Mouse (Mus musculus) neural tube, embryonic 13.5 days (tissue): ENCODE measurements around the gene Adprhl1. TPM values are rescaled to one million over a fixed set of nuclear protein-coding genes. Genes with fewer than 3 reads are reported as not detected.
A peak's percentile ranks its signal among the peaks of the same experiment; 100 is the strongest.

Experiments used
- ATAC-seq: fragments of 200-750 bp; cut with Nextera tagmentation; 2 replicates; pipeline ENCODE4 v1.8.0; 2017; ENCODE audit warnings: low read depth, mild to moderate bottlenecking, moderate TSS enrichment, moderate library complexity
- H3K27ac ChIP-seq: fragments of 300-500 bp; sonication (generic); replicated peaks from 2 replicates; pipeline ENCODE4 v1.5.1; 2015; ENCODE audit warnings: moderate library complexity, mild to moderate bottlenecking, inconsistent platforms
- H3K27me3 ChIP-seq: fragments of 300-500 bp; sonication (generic); 2 replicates; pipeline ENCODE4 v1.6.1; 2015; ENCODE audit warnings: mild to moderate bottlenecking, inconsistent platforms
- H3K36me3 ChIP-seq: fragments of 300-500 bp; sonication (generic); 2 replicates; pipeline ENCODE4 v1.6.1; 2015; ENCODE audit warnings: mild to moderate bottlenecking, inconsistent platforms
- H3K4me1 ChIP-seq: fragments of 300-500 bp; sonication (generic); replicated peaks from 2 replicates; pipeline ENCODE4 v1.6.1; 2015; ENCODE audit warnings: inconsistent platforms
- H3K4me2 ChIP-seq: fragments of 300-500 bp; sonication (generic); 2 replicates; pipeline ENCODE4 v1.6.1; 2015; ENCODE audit warnings: inconsistent platforms, mild to moderate bottlenecking, moderate library complexity
- H3K4me3 ChIP-seq: fragments of 300-500 bp; sonication (generic); 2 replicates; pipeline ENCODE4 v1.5.1; 2015; ENCODE audit warnings: mild to moderate bottlenecking, inconsistent platforms
- H3K9ac ChIP-seq: fragments of 300-500 bp; sonication (generic); 2 replicates; pipeline ENCODE4 v1.6.1; 2015; ENCODE audit warnings: moderate library complexity, mild to moderate bottlenecking, inconsistent platforms
- H3K9me3 ChIP-seq: fragments of 300-500 bp; sonication (generic); 2 replicates; pipeline ENCODE4 v1.6.1; 2016; ENCODE audit warnings: inconsistent platforms
- WGBS: fragments of 180-500 bp; shearing (Covaris S2); methylation state at CpG from one replicate; pipeline ENCODE4 v1.1.7; 2015; 5-methylcytosine and 5-hydroxymethylcytosine counted together
- polyA plus RNA-seq: library from polyadenylated mRNA; unstranded; fragments of >200 nt; fragmentation: Nextera tagmentation; extraction: Ambion mirVana; gene quantifications from 2 replicates; pipeline ENCODE4 v1.2.1, GENCODE M21; 2015

The Adprhl1 gene
- polyA plus RNA-seq, 1 experiment from 2014 or later = 2.4 TPM

DNA sequence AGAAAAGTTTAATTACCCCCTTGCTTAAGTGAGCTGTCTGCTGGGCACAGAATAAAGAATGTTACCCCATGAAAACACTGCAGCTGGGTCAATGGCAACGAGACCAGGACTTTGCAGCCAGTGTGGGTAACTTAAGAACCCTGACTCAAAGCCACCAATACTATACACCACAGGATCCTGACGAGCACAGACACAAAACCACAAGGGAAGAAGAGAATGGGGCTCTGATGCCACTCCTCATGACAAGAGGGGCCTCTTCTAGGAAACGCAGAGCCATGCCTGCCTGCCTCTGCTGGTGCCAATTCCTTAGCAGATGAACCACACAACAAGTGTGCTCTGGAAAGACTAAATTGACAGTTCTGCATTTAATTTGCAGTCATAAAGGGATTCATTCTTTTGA lies 9.4 kb upstream of the Adprhl1 start:
- peaks cover 53% of the 10 kb centered on the region for H3K36me3 ChIP-seq
- WGBS = 71% methylated on average over 3 of the region's 3 CpGs
- no peaks in the 10 kb centered on the region for H3K27me3 ChIP-seq
- H3K4me2 ChIP-seq = no peak overlapping the region
- no peaks in the 10 kb centered on the region for H3K4me1 ChIP-seq
- no peak overlapping the region for H3K27ac ChIP-seq
- H3K9me3 ChIP-seq = no peaks in the 10 kb centered on the region
- H3K4me3 ChIP-seq = no peak overlapping the region
- ATAC-seq = no peak
- H3K9ac ChIP-seq = no peak overlapping the region

DNA sequence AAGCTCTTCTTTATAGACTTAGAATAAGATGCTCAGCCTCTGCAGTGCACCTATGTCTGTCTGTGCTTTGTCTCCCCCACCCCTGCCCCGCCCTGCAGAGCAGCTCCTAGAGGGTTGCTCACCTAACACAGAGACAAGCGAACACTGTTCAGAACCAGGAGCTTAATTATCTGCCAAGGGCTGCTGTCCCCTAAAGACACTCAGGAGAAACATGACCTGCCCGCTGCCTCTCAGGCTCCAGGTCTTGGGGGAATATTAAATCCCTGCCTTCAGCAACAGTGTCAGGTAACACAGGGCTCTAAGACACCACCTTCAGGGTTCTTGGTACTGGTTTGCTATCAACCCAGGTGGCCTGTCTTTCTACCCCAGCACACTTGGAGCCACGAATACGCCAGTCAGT lies 549 bp downstream of the Adprhl1 start:
- Histone ChIP-seq H3K9me3 (no peaks in the 10 kb centered on the region), H3K4me2 (no peak overlapping the region), H3K9ac (no peak overlapping the region), H3K36me3 (peaks cover 34% of the 10 kb centered on the region), H3K27ac (no peak overlapping the region), H3K27me3 (no peaks in the 10 kb centered on the region), H3K4me3 (no peak overlapping the region), H3K4me1 (no peaks in the 10 kb centered on the region)
- WGBS = 79% methylated on average over 5 of the region's 5 CpGs
- no peak; the same call in 1 of the 2 replicates for ATAC-seq

DNA sequence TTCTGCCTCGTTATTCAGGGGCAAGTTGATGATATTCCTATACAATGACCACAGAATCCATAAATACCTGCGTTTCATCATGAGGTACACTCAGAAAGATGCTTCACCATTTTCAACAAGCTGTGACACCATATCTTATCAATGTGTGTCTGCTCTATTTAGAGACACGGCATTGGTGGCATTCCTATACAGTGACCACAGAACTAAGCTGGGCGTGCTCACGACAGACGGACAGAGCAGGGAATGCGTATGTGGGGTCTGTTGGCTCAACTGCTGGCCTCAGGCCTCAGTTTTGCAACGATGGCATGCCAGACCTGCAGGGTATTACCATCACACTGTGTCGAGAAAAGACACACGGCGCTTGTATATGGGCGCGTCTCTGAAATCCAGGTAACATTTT lies 1.1 kb downstream of the Adprhl1 start:
- whole genome bisulfite sequencing = 91% methylated on average over 13 of the region's 13 CpGs
- no peak overlapping the region for H3K9ac ChIP-seq
- peaks cover 28% of the 10 kb centered on the region for H3K36me3 ChIP-seq
- no peak overlapping the region for H3K27ac ChIP-seq
- H3K4me2 ChIP-seq = no peak overlapping the region
- no peaks in the 10 kb centered on the region for H3K4me1 ChIP-seq
- no peak for ATAC-seq
- no peak overlapping the region for H3K4me3 ChIP-seq
- H3K9me3 ChIP-seq = no peaks in the 10 kb centered on the region
- H3K27me3 ChIP-seq = no peaks in the 10 kb centered on the region

DNA sequence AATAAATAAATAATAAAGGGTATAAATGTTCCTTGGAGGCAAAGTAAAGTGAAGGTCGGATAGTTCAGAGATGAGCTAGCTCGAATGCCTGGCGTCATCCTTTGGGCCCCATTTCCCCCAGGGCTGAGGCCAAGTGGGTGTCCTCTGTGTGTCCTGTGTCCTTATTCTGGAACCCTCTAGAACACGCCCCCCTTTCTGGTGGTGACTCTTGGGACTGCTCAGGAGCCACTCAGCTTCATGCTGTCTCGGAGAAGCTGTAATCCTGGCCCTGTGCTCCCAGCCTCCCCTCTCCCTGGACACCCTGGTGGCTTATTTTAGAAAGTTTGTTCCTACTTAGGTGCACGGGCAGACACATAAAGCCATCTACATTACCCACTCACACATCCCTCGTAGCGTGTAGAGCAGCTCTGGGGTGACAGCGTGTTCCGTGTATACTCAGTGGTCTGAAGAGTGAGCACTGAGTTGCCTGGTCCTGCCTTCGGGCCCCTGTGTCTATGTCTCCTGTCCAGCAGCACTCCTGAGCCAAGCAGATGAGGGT lies 9.6 kb downstream of the Adprhl1 start:
- Histone ChIP-seq H3K27ac (no peak overlapping the region), H3K27me3 (no peaks in the 10 kb centered on the region), H3K4me2 (no peak overlapping the region), H3K9ac (no peak overlapping the region), H3K4me1 (no peaks in the 10 kb centered on the region), H3K4me3 (no peak overlapping the region), H3K9me3 (no peaks in the 10 kb centered on the region), H3K36me3 (no peaks in the 10 kb centered on the region)
- ATAC-seq = no peak
- WGBS = 89% methylated on average over 11 of the region's 11 CpGs

DNA sequence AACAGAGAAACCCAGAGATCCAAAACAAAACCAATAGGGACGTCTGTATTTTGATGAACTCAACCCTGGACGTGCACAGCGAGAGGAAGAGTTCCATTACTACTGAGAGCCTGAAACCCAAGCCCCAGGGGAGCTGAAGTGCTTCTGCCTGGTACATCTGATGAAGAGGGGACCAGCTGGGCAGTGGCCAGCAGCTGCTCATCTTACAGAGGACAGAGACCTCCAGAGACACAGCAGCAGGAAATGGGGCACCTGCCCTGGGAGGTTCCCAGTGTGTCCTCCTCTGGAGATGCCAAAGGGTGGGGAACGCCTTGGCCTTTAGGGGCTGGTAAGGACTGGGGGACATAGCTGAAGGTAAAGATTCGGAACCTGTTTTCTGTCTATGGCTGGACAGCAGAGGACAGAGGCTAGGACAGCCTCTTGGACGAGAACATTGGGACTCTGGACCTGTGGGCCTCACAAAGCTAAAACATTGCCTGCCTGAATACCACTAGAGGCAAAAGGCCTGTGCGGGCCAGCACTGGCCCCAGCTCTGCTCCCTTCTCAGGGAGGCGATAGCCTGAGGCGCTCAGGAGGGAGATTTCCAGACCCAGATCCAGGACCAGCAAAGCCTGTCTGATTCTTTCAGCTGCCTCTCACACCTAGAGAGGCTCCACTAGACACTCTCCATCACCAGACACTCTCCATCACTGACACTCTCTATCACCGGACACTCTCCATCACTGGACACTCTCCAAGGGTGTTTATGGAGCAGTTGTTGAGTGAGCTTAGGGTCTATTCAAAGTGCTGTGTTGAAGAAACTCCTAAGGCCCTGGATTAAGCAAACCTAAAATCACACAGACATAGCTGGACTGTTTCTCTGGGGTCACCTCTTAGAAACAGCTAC lies 10.7 kb downstream of the Adprhl1 start:
- Histone ChIP-seq H3K9ac (no peak overlapping the region), H3K4me1 (no peaks in the 10 kb centered on the region), H3K27ac (no peak overlapping the region), H3K36me3 (no peaks in the 10 kb centered on the region), H3K4me2 (no peak overlapping the region), H3K9me3 (no peaks in the 10 kb centered on the region), H3K27me3 (no peaks in the 10 kb centered on the region), H3K4me3 (no peak overlapping the region)
- WGBS = 84% methylated on average over 10 of the region's 10 CpGs
- no peak for ATAC-seq

DNA sequence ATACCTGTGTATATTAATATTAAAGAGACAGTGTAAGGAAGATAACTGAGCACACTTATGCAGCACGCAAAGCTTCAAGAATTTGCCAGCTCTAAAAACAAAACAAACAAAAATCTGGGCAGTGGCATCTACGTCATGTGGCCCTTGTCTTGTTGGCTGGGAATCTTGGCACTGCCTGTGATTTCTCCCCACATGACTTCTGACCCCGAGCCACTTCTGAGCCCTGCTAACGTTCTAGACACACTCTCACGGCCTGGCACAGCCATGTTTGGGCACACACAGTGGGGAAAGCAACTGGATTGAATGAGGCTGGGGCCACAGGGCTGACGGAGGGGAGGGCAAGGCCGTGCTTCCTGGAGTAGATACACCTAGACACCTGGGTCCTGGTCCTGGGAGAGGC lies 13.3 kb downstream of the Adprhl1 start:
- H3K36me3 ChIP-seq = no peaks in the 10 kb centered on the region
- no peaks in the 10 kb centered on the region for H3K9me3 ChIP-seq
- no peak overlapping the region for H3K4me2 ChIP-seq
- no peak overlapping the region for H3K9ac ChIP-seq
- H3K4me3 ChIP-seq = no peak overlapping the region
- H3K4me1 ChIP-seq = no peaks in the 10 kb centered on the region
- no peak overlapping the region for H3K27ac ChIP-seq
- 82% methylated on average over 7 of the region's 7 CpGs for WGBS
- H3K27me3 ChIP-seq = no peaks in the 10 kb centered on the region
- ATAC-seq = no peak

DNA sequence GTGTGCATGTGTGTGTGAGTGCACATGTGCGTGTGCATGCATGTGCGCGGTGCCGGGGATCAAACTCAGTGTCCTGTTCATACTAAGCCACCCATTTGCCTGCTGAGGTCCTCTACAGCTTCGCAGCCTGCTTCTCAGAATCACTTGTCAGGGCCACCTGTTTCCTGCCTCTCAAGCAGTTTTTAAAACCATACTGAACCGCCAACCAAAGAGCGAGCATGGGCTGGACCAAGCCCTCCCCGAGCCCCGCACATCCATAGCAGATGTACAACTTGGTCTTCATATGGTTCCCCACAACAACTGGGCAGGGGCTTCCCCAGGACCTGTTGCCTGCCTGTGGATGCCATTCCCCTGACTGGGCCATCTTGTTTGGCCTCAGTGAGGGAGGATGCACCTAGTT lies 13.9 kb downstream of the Adprhl1 start:
- no peaks in the 10 kb centered on the region for H3K4me1 ChIP-seq
- no peak overlapping the region for H3K4me2 ChIP-seq
- no peaks in the 10 kb centered on the region for H3K36me3 ChIP-seq
- WGBS = 89% methylated on average over 9 of the region's 9 CpGs
- H3K9ac ChIP-seq = no peak overlapping the region
- ATAC-seq = no peak
- no peak overlapping the region for H3K4me3 ChIP-seq
- H3K27me3 ChIP-seq = no peaks in the 10 kb centered on the region
- H3K9me3 ChIP-seq = no peaks in the 10 kb centered on the region
- H3K27ac ChIP-seq = no peak overlapping the region

DNA sequence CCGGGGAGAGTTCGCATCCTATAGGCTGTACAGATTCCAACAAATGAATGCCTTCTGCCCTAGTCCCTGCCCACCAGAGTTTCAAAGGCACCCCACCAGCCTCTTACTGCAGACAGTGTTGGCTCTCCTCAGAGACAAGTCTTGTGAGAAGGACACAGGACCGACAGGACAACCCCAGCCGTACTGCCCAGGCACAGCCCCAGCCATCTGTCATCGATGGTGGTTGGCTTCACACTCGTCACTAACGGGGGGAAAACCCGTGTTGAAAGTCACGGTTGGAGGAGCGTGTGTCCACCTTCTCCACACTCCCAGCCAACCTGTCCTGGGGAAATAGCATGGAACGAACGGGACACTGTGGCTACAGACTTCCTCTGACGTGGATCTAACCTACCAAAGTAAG lies 19.2 kb downstream of the Adprhl1 start:
- Histone ChIP-seq H3K4me1 (no peaks in the 10 kb centered on the region), H3K27ac (no peak overlapping the region), H3K9ac (no peak overlapping the region), H3K9me3 (no peaks in the 10 kb centered on the region), H3K36me3 (no peaks in the 10 kb centered on the region), H3K27me3 (peaks cover 2% of the 10 kb centered on the region; the same call in 1 of the 2 replicates), H3K4me2 (no peak overlapping the region), H3K4me3 (no peak overlapping the region)
- WGBS = 94% methylated on average over 13 of the region's 13 CpGs
- ATAC-seq = no peak

DNA sequence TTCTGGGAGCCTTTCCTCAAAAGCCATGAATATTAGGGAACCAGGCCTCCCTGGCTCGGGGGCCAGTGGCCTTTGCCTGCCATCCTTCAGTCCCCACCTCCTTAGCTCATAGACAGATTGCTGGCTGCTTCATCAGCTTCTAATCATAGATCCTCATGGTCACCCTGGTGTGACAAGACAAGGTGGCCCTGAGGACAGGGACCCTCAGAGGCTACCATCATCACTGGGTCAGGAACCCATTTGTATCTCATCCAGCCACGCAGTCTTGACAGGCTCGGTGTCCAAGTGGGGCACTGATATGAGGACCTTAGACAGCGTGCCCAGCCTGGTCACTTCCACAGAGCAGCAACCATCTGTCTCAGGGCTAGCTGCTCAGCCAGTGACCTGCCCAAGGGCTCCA lies 23.5 kb downstream of the Adprhl1 start:
- H3K36me3 ChIP-seq = no peaks in the 10 kb centered on the region
- H3K9ac ChIP-seq = no peak overlapping the region
- WGBS = 91% methylated on average over 4 of the region's 4 CpGs
- H3K4me2 ChIP-seq = no peak overlapping the region
- no peak overlapping the region for H3K27ac ChIP-seq
- H3K4me3 ChIP-seq = no peak overlapping the region
- peaks cover 7% of the 10 kb centered on the region; the same call in 1 of the 2 replicates for H3K27me3 ChIP-seq
- peaks cover 14% of the 10 kb centered on the region; the same call in 1 of the 2 replicates for H3K4me1 ChIP-seq
- H3K9me3 ChIP-seq = no peaks in the 10 kb centered on the region
- ATAC-seq = no peak

DNA sequence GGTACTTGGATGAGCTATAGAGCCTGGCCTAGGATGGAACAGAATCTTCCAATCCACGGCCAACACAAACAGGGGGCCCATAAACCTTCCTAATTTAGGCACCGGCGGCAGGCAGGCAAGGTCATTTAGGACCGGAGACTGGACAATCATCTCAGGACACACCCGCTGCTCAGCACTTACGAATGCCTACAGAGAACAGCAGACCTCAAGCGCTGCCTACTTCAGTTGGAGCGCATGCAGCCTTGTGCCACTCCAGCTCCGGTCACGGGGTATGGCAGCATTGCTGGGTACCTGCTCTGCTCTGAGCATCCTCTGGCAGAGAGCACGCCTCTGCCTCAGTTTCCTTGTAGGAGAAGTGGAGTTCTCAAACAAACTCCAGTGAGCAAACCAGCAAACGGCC lies 24.2 kb downstream of the Adprhl1 start:
- peaks cover 7% of the 10 kb centered on the region; the same call in 1 of the 2 replicates for H3K27me3 ChIP-seq
- no peaks in the 10 kb centered on the region for H3K36me3 ChIP-seq
- peaks cover 14% of the 10 kb centered on the region; the same call in 1 of the 2 replicates for H3K4me1 ChIP-seq
- H3K4me2 ChIP-seq = no peak overlapping the region
- H3K4me3 ChIP-seq = no peak overlapping the region
- H3K9ac ChIP-seq = no peak overlapping the region
- H3K27ac ChIP-seq = no peak overlapping the region
- no peaks in the 10 kb centered on the region for H3K9me3 ChIP-seq
- 46% methylated on average over 12 of the region's 12 CpGs for WGBS
- ATAC-seq = no peak

DNA sequence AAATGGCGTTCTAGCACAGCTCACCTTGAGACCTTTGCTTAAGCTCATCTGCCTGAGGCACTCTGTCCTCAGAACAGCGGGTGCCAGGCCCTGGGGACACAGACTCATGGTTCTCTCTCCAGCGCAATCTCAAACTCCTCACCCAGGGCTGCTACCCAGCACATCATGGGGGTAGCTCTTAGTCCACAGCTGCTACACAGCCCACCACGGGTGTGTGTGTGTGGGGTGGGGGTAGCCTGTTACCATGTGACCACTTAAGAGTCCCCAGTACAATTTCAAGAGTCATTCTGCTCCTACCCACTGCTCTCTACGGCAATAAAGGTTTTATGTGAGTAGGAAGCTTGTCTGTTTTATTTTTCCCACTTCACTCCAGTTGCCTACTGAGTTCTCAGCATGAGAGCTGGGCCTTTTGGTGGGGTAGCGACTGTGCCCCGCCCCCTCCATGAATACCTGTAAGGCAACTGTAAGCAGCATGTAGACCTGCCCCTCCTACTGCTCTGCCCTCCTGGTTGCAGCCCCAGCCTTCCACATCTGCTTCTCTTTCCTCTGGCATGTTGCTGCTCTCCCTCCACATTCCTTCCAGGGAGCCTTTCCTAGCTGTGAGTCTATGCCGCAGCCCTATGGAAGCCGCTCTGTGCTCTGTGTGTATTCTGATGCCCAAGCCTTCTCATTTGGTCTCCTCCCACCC lies 24.9 kb downstream of the Adprhl1 start:
- Histone ChIP-seq H3K4me2 (no peak overlapping the region), H3K4me3 (no peak overlapping the region), H3K4me1 (peaks cover 14% of the 10 kb centered on the region; the same call in 1 of the 2 replicates), H3K36me3 (no peaks in the 10 kb centered on the region), H3K9ac (no peak overlapping the region), H3K9me3 (no peaks in the 10 kb centered on the region), H3K27ac (no peak overlapping the region), H3K27me3 (peaks cover 7% of the 10 kb centered on the region; the same call in 1 of the 2 replicates)
- WGBS = 29% methylated on average over 9 of the region's 9 CpGs
- ATAC-seq = 0 out of 2 replicates have a peak, but pooled peaks have one; percentile 19

DNA sequence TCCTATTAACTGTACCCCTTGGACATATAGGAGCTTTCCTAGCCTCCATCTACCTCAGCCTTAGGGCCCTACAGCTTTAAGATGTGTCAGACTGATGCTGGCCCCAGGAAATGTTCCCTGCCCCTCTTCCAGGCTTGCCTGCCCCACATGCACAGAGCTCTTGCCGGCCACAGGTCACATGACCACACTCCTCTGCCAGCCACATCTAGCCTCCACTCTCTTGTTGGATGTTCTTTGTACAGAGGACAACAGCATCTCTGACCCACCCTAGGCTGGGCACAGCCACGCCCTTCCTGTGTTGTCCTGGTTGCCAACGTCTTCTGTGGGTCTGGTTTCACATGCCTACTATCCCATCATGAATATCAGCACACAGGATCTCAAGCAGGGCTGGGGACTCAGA lies 26.8 kb downstream of the Adprhl1 start:
- H3K4me2 ChIP-seq = no peak overlapping the region
- H3K4me1 ChIP-seq = peaks cover 14% of the 10 kb centered on the region; the same call in 1 of the 2 replicates
- no peak for ATAC-seq
- H3K36me3 ChIP-seq = no peaks in the 10 kb centered on the region
- no peaks in the 10 kb centered on the region for H3K9me3 ChIP-seq
- 76% methylated on average over 3 of the region's 3 CpGs for WGBS
- peaks cover 7% of the 10 kb centered on the region; the same call in 1 of the 2 replicates for H3K27me3 ChIP-seq
- H3K4me3 ChIP-seq = no peak overlapping the region
- H3K27ac ChIP-seq = no peak overlapping the region
- no peak overlapping the region for H3K9ac ChIP-seq
